Mouse (Mus musculus) midbrain, postnatal 0 days (tissue): ENCODE data around the gene Calhm3. TPM values are rescaled to one million over a fixed set of nuclear protein-coding genes. Genes with fewer than 3 reads are reported as not detected.

Experiments used
- ATAC-seq: fragments of 200-750 bp; cut with Nextera tagmentation; 2 replicates; pipeline ENCODE4 v1.8.0; 2017; ENCODE audit warnings: moderate number of reproducible peaks, mild to moderate bottlenecking, moderate TSS enrichment, moderate library complexity; ENCODE audit not compliant: low FRiP score
- DNase-seq: peaks from one replicate; pipeline ENCODE4 v3.0.0-alpha.2; 2015; ENCODE audit warnings: low spot score
- H3K27ac ChIP-seq: fragments of 300-500 bp; sonication (generic); 2 replicates; pipeline ENCODE4 v1.5.1; 2014; ENCODE audit warnings: low read depth, mild to moderate bottlenecking, low read length, mixed read lengths
- H3K27me3 ChIP-seq: fragments of 300-500 bp; sonication (generic); 2 replicates; pipeline ENCODE4 v1.6.1; 2014; ENCODE audit warnings: low read length, control low read depth, mixed read lengths; ENCODE audit not compliant: insufficient read depth
- H3K36me3 ChIP-seq: fragments of 300-500 bp; sonication (generic); 2 replicates; pipeline ENCODE4 v1.6.1; 2014; ENCODE audit warnings: low read length, control low read depth, mixed read lengths; ENCODE audit not compliant: insufficient read depth
- H3K4me1 ChIP-seq: fragments of 300-500 bp; sonication (generic); 2 replicates; pipeline ENCODE4 v1.6.1; 2014; ENCODE audit warnings: mild to moderate bottlenecking, control low read depth, antibody characterized with exemption, low read length, mixed read lengths; ENCODE audit not compliant: insufficient read depth
- H3K4me2 ChIP-seq: fragments of 300-500 bp; sonication (generic); 2 replicates; pipeline ENCODE4 v1.6.1; 2014; ENCODE audit warnings: low read depth, mild to moderate bottlenecking, low read length, mixed read lengths; ENCODE audit not compliant: poor library complexity, severe bottlenecking
- H3K4me3 ChIP-seq: fragments of 300-500 bp; sonication (generic); 2 replicates; pipeline ENCODE4 v1.5.1; 2014; ENCODE audit warnings: low read depth, mild to moderate bottlenecking, low read length, moderate library complexity
- H3K9ac ChIP-seq: fragments of 300-500 bp; sonication (generic); replicated peaks from 2 replicates; pipeline ENCODE4 v1.6.1; 2014; ENCODE audit warnings: mild to moderate bottlenecking, low read length, moderate library complexity, mixed read lengths; ENCODE audit not compliant: poor library complexity, severe bottlenecking
- H3K9me3 ChIP-seq: fragments of 300-500 bp; sonication (generic); 2 replicates; pipeline ENCODE4 v1.6.1; 2016; ENCODE audit warnings: low read length, control low read depth
- CTCF ChIP-seq: IDR thresholded peaks from 2 replicates; pipeline ENCODE4 v1.5.1; 2016; ENCODE audit warnings: antibody characterized with exemption, mild to moderate bottlenecking
- WGBS: fragments of 180-500 bp; shearing (Covaris S2); extraction: QIAGEN DNeasy Blood & Tissue Kit; methylation state at CpG from one replicate; pipeline ENCODE4 v1.1.7; 2014; 5-methylcytosine and 5-hydroxymethylcytosine counted together
- polyA plus RNA-seq: library from polyadenylated mRNA; unstranded; fragments of >200 nt; fragmentation: Nextera tagmentation; extraction: Ambion mirVana; gene quantifications from 2 replicates; pipeline ENCODE4 v1.2.1, GENCODE M21; 2015
- total RNA-seq: library from RNA; depleted of rRNA; stranded (reverse); fragments of >200 nt; gene quantifications from 2 replicates; pipeline ENCODE4 v1.2.3, GENCODE M21; 2014

Gene Calhm3
- total and polyA plus RNA-seq, 2 experiments from 2014 or later = 0.33 TPM; not detected in 1

- DNase-seq = peak; percentile 12
- H3K36me3 ChIP-seq = no peaks in the 10 kb centered on the region
- H3K4me1 ChIP-seq = peaks cover 5% of the 10 kb centered on the region; the same call in 1 of the 2 replicates
- 60% methylated on average over 6 of the region's 6 CpGs for WGBS
- no peak for ATAC-seq
- TF ChIP-seq CTCF = no peak
- no peaks in the 10 kb centered on the region for H3K9me3 ChIP-seq
- H3K27ac ChIP-seq = no peak overlapping the region
- H3K27me3 ChIP-seq = no peaks in the 10 kb centered on the region; the same call in none of the 2 replicates
- H3K4me3 ChIP-seq = 0 out of 2 replicates have a peak overlapping the region, but pooled peaks have one; percentile 22
- peak overlapping the region; percentile 50; the same call in 1 of the 2 replicates for H3K9ac ChIP-seq
- peak overlapping the region; percentile 50 for H3K4me2 ChIP-seq
Observed at GRCm38 (mm10) chr19:47137051-47137581, 20.4 kb downstream of the Calhm3 start.

GRCm38 (mm10) chr19:47136170-47136569, 21.4 kb downstream of the Calhm3 start:
- H3K4me3 ChIP-seq = no peak overlapping the region
- DNase-seq (no peak), ATAC-seq (no peak)
- no peak for TF ChIP-seq CTCF
- no peak overlapping the region for H3K27ac ChIP-seq
- no peaks in the 10 kb centered on the region for H3K9me3 ChIP-seq
- peaks cover 5% of the 10 kb centered on the region; the same call in 1 of the 2 replicates for H3K4me1 ChIP-seq
- no peak overlapping the region for H3K4me2 ChIP-seq
- no peak overlapping the region for H3K9ac ChIP-seq
- H3K27me3 ChIP-seq = no peaks in the 10 kb centered on the region; the same call in none of the 2 replicates
- WGBS = 88% methylated on average over 5 of the region's 5 CpGs
- peaks cover 6% of the 10 kb centered on the region; the same call in 1 of the 2 replicates for H3K36me3 ChIP-seq

- H3K9me3 ChIP-seq = no peaks in the 10 kb centered on the region
- H3K4me1 ChIP-seq = peaks cover 5% of the 10 kb centered on the region; the same call in 1 of the 2 replicates
- whole genome bisulfite sequencing = 91% methylated on average over 17 of the region's 17 CpGs
- no peak overlapping the region for H3K9ac ChIP-seq
- no peak for ATAC-seq
- no peak overlapping the region for H3K27ac ChIP-seq
- no peak overlapping the region for H3K4me3 ChIP-seq
- H3K4me2 ChIP-seq = no peak overlapping the region
- peaks cover 11% of the 10 kb centered on the region; the same call in 1 of the 2 replicates for H3K36me3 ChIP-seq
- TF ChIP-seq CTCF = no peak
- no peak for DNase-seq
- H3K27me3 ChIP-seq = no peaks in the 10 kb centered on the region; the same call in none of the 2 replicates
Observed at GRCm38 (mm10) chr19:47135568-47135967, 22.0 kb downstream of the Calhm3 start.

- peaks cover 5% of the 10 kb centered on the region; the same call in 1 of the 2 replicates for H3K4me1 ChIP-seq
- no peaks in the 10 kb centered on the region; the same call in 1 of the 2 replicates for H3K27me3 ChIP-seq
- no peak overlapping the region for H3K9ac ChIP-seq
- ATAC-seq = no peak
- no peak overlapping the region for H3K27ac ChIP-seq
- no peak overlapping the region for H3K4me2 ChIP-seq
- 86% methylated on average over 7 of the region's 7 CpGs for WGBS
- no peak for TF ChIP-seq CTCF
- no peaks in the 10 kb centered on the region for H3K9me3 ChIP-seq
- peaks cover 35% of the 10 kb centered on the region for H3K36me3 ChIP-seq
- H3K4me3 ChIP-seq = no peak overlapping the region
- DNase-seq = no peak
Observed at GRCm38 (mm10) chr19:47133161-47133560, 24.4 kb downstream of the Calhm3 start.

- Histone ChIP-seq H3K9ac (no peak overlapping the region), H3K4me3 (no peak overlapping the region), H3K4me2 (no peak overlapping the region), H3K36me3 (peaks cover 54% of the 10 kb centered on the region), H3K27me3 (no peaks in the 10 kb centered on the region), H3K4me1 (no peaks in the 10 kb centered on the region), H3K9me3 (no peaks in the 10 kb centered on the region), H3K27ac (no peak overlapping the region)
- no peak for TF ChIP-seq CTCF
- DNase-seq (no peak), ATAC-seq (no peak)
- 91% methylated on average over 15 of the region's 15 CpGs for WGBS
Observed at GRCm38 (mm10) chr19:47130551-47131125, 26.9 kb downstream of the Calhm3 start.

- Histone ChIP-seq H3K4me3 (no peak overlapping the region), H3K9ac (no peak overlapping the region), H3K4me1 (no peaks in the 10 kb centered on the region), H3K27me3 (no peaks in the 10 kb centered on the region), H3K9me3 (no peaks in the 10 kb centered on the region), H3K36me3 (peaks cover 62% of the 10 kb centered on the region), H3K27ac (no peak overlapping the region), H3K4me2 (no peak overlapping the region)
- 95% methylated on average over 11 of the region's 11 CpGs for WGBS
- TF ChIP-seq CTCF = no peak
- ATAC-seq (no peak), DNase-seq (no peak)
Observed at GRCm38 (mm10) chr19:47128835-47129234, 28.7 kb downstream of the Calhm3 start.
